Mouse (Mus musculus) heart, embryonic 15.5 days (tissue): Measurements from ENCODE around the gene 1600002K03Rik. TPM values are rescaled to one million over a fixed set of nuclear protein-coding genes. Genes with fewer than 3 reads are reported as not detected.

Experiments used
- ATAC-seq: fragments of 200-750 bp; cut with Nextera tagmentation; replicated peaks from 2 replicates; pipeline ENCODE4 v1.8.0; 2017; ENCODE audit warnings: low read depth, moderate TSS enrichment; ENCODE audit not compliant: insufficient number of reproducible peaks, insufficient read depth, low FRiP score
- H3K27ac ChIP-seq: fragments of 300-500 bp; sonication (generic); 2 replicates; pipeline ENCODE4 v1.5.1; 2015; ENCODE audit warnings: mild to moderate bottlenecking, inconsistent platforms
- H3K27me3 ChIP-seq: fragments of 300-500 bp; sonication (generic); 2 replicates; pipeline ENCODE4 v1.6.1; 2015; ENCODE audit warnings: inconsistent platforms
- H3K36me3 ChIP-seq: fragments of 300-500 bp; sonication (generic); 2 replicates; pipeline ENCODE4 v1.6.1; 2015; ENCODE audit warnings: mild to moderate bottlenecking, inconsistent platforms
- H3K4me1 ChIP-seq: fragments of 300-500 bp; sonication (generic); replicated peaks from 2 replicates; pipeline ENCODE4 v1.6.1; 2015; ENCODE audit warnings: inconsistent platforms
- H3K4me2 ChIP-seq: fragments of 300-500 bp; sonication (generic); 2 replicates; pipeline ENCODE4 v1.6.1; 2015; ENCODE audit warnings: inconsistent platforms, mild to moderate bottlenecking, moderate library complexity
- H3K4me3 ChIP-seq: fragments of 300-500 bp; sonication (generic); 2 replicates; pipeline ENCODE4 v1.5.1; 2015; ENCODE audit warnings: mild to moderate bottlenecking, inconsistent platforms
- H3K9ac ChIP-seq: fragments of 300-500 bp; sonication (generic); 2 replicates; pipeline ENCODE4 v1.6.1; 2015; ENCODE audit warnings: mild to moderate bottlenecking, inconsistent platforms
- H3K9me3 ChIP-seq: fragments of 300-500 bp; sonication (generic); replicated peaks from 2 replicates; pipeline ENCODE4 v1.6.1; 2016; ENCODE audit warnings: inconsistent platforms
- WGBS: fragments of 180-500 bp; shearing (Covaris S2); methylation state at CpG from one replicate; pipeline ENCODE4 v1.1.7; 2015; ENCODE audit warnings: mixed read lengths; 5-methylcytosine and 5-hydroxymethylcytosine counted together
- polyA plus RNA-seq: library from polyadenylated mRNA; unstranded; fragments of >200 nt; fragmentation: Nextera tagmentation; extraction: Ambion mirVana; gene quantifications from 2 replicates; pipeline ENCODE4 v1.2.1, GENCODE M21; 2015

Gene 1600002K03Rik
- polyA plus RNA-seq, 1 experiment from 2014 or later, result 7.7 TPM

- peak within 1 kb of the TSS; percentile 85 for H3K9ac ChIP-seq
- no peaks in the 10 kb centered on the region for H3K9me3 ChIP-seq
- peaks cover 33% of the 10 kb centered on the region for H3K4me1 ChIP-seq
- H3K27ac ChIP-seq, result peak within 1 kb of the TSS; percentile 51
- no peaks in the 10 kb centered on the region for H3K36me3 ChIP-seq
- WGBS, result 2% methylated on average over 92 of the region's 106 CpGs
- peak within 1 kb of the TSS; percentile 89 for H3K4me2 ChIP-seq
- peak; percentile 49 for ATAC-seq
- no peaks in the 10 kb centered on the region for H3K27me3 ChIP-seq
- H3K4me3 ChIP-seq, result peak within 1 kb of the TSS; percentile 76
These were observed 6.6 kb downstream of the 1600002K03Rik start, which contains the start of gene Efna2 for GRCm38 (mm10) chr10:80179068-80180051. Gene Efna2 (plus strand): TSS chr10:80179482.

- H3K9me3 ChIP-seq, result no peaks in the 10 kb centered on the region
- ATAC-seq, result no peak
- H3K9ac ChIP-seq, result peak overlapping the region; percentile 85; the same call in 1 of the 2 replicates
- no peaks in the 10 kb centered on the region for H3K27me3 ChIP-seq
- peak overlapping the region; percentile 76 for H3K4me3 ChIP-seq
- H3K36me3 ChIP-seq, result no peaks in the 10 kb centered on the region
- H3K4me1 ChIP-seq, result peaks cover 33% of the 10 kb centered on the region
- 58% methylated on average over 6 of the region's 6 CpGs for WGBS
- no peak overlapping the region for H3K27ac ChIP-seq
- H3K4me2 ChIP-seq, result peak overlapping the region; percentile 89
These were observed 7.5 kb downstream of the 1600002K03Rik start for GRCm38 (mm10) chr10:80180288-80180687.

- Histone ChIP-seq H3K27me3 (peaks cover 4% of the 10 kb centered on the region; the same call in 1 of the 2 replicates), H3K27ac (no peak overlapping the region), H3K9ac (no peak overlapping the region; the same call in 1 of the 2 replicates), H3K4me2 (peak overlapping the region; percentile 89), H3K36me3 (no peaks in the 10 kb centered on the region), H3K4me3 (0 out of 2 replicates have a peak overlapping the region, but pooled peaks have one; percentile 76), H3K9me3 (no peaks in the 10 kb centered on the region), H3K4me1 (peaks cover 31% of the 10 kb centered on the region)
- WGBS, result 61% methylated on average over 5 of the region's 5 CpGs
- no peak for ATAC-seq
These were observed 8.1 kb downstream of the 1600002K03Rik start for GRCm38 (mm10) chr10:80180823-80181222.

- Histone ChIP-seq H3K36me3 (no peaks in the 10 kb centered on the region), H3K4me3 (no peak overlapping the region), H3K4me1 (peaks cover 38% of the 10 kb centered on the region), H3K9me3 (no peaks in the 10 kb centered on the region), H3K27me3 (peaks cover 7% of the 10 kb centered on the region; the same call in 1 of the 2 replicates), H3K9ac (no peak overlapping the region), H3K27ac (no peak overlapping the region), H3K4me2 (no peak overlapping the region)
- ATAC-seq, result no peak
- 89% methylated on average over 7 of the region's 7 CpGs for WGBS
These were observed 9.8 kb downstream of the 1600002K03Rik start for GRCm38 (mm10) chr10:80182547-80182946.

- no peak overlapping the region for H3K27ac ChIP-seq
- no peaks in the 10 kb centered on the region for H3K36me3 ChIP-seq
- no peak overlapping the region for H3K9ac ChIP-seq
- ATAC-seq, result no peak
- H3K27me3 ChIP-seq, result peaks cover 36% of the 10 kb centered on the region
- H3K4me3 ChIP-seq, result no peak overlapping the region
- peaks cover 24% of the 10 kb centered on the region for H3K4me1 ChIP-seq
- H3K9me3 ChIP-seq, result no peaks in the 10 kb centered on the region
- no peak overlapping the region for H3K4me2 ChIP-seq
- WGBS, result 49% methylated on average over 27 of the region's 27 CpGs
These were observed 13.9 kb downstream of the 1600002K03Rik start for GRCm38 (mm10) chr10:80186649-80187048.

GRCm38 (mm10) chr10:80187739-80188138 lies 15.0 kb downstream of the 1600002K03Rik start:
- no peak for ATAC-seq
- Histone ChIP-seq H3K4me2 (no peak overlapping the region), H3K4me1 (peaks cover 24% of the 10 kb centered on the region), H3K9ac (no peak overlapping the region), H3K27ac (no peak overlapping the region), H3K36me3 (no peaks in the 10 kb centered on the region), H3K9me3 (no peaks in the 10 kb centered on the region), H3K27me3 (peaks cover 46% of the 10 kb centered on the region), H3K4me3 (no peak overlapping the region)
- WGBS, result 84% methylated on average over 10 of the region's 10 CpGs

- 88% methylated on average over 15 of the region's 15 CpGs for WGBS
- ATAC-seq, result no peak
- Histone ChIP-seq H3K27ac (no peak overlapping the region), H3K27me3 (peaks cover 51% of the 10 kb centered on the region), H3K36me3 (no peaks in the 10 kb centered on the region), H3K9me3 (no peaks in the 10 kb centered on the region), H3K4me1 (peaks cover 24% of the 10 kb centered on the region), H3K4me2 (no peak overlapping the region), H3K4me3 (no peak overlapping the region), H3K9ac (no peak overlapping the region)
These were observed 15.8 kb downstream of the 1600002K03Rik start for GRCm38 (mm10) chr10:80188453-80189024.

GRCm38 (mm10) chr10:80189999-80190398 lies 17.3 kb downstream of the 1600002K03Rik start:
- WGBS, result 14% methylated on average over 21 of the region's 21 CpGs

GRCm38 (mm10) chr10:80190491-80191051 lies 17.8 kb downstream of the 1600002K03Rik start:
- Histone ChIP-seq H3K27ac (no peak overlapping the region), H3K9ac (peak overlapping the region; percentile 53), H3K9me3 (no peaks in the 10 kb centered on the region), H3K4me1 (peaks cover 24% of the 10 kb centered on the region), H3K4me3 (peak overlapping the region; percentile 51), H3K4me2 (peak overlapping the region; percentile 90), H3K36me3 (no peaks in the 10 kb centered on the region), H3K27me3 (peaks cover 49% of the 10 kb centered on the region)
- WGBS, result under 1% methylated on average over 48 of the region's 48 CpGs
- ATAC-seq, result no peak; the same call in 1 of the 2 replicates

More at GRCm38 (mm10) chr10:80189999-80190398, 17.3 kb downstream of the 1600002K03Rik start:
- Histone ChIP-seq H3K36me3 (no peaks in the 10 kb centered on the region), H3K9me3 (no peaks in the 10 kb centered on the region), H3K4me3 (peak overlapping the region; percentile 51), H3K4me2 (peak overlapping the region; percentile 90), H3K27me3 (peaks cover 51% of the 10 kb centered on the region), H3K9ac (peak overlapping the region; percentile 53), H3K27ac (no peak overlapping the region), H3K4me1 (peaks cover 24% of the 10 kb centered on the region)
- no peak for ATAC-seq

GRCm38 (mm10) chr10:80193976-80194375 lies 21.2 kb downstream of the 1600002K03Rik start:
- Histone ChIP-seq H3K9ac (no peak overlapping the region), H3K36me3 (no peaks in the 10 kb centered on the region), H3K9me3 (no peaks in the 10 kb centered on the region), H3K27me3 (peaks cover 38% of the 10 kb centered on the region), H3K4me3 (no peak overlapping the region), H3K4me2 (no peak overlapping the region), H3K4me1 (peaks cover 15% of the 10 kb centered on the region), H3K27ac (no peak overlapping the region)
- 59% methylated on average over 6 of the region's 6 CpGs for WGBS
- ATAC-seq, result no peak

- no peak for ATAC-seq
- peaks cover 15% of the 10 kb centered on the region for H3K4me1 ChIP-seq
- no peak overlapping the region for H3K27ac ChIP-seq
- 69% methylated on average over 8 of the region's 8 CpGs for WGBS
- no peaks in the 10 kb centered on the region for H3K9me3 ChIP-seq
- no peak overlapping the region for H3K4me3 ChIP-seq
- no peak overlapping the region for H3K4me2 ChIP-seq
- no peak overlapping the region for H3K9ac ChIP-seq
- peaks cover 35% of the 10 kb centered on the region for H3K27me3 ChIP-seq
- no peaks in the 10 kb centered on the region for H3K36me3 ChIP-seq
These were observed 21.7 kb downstream of the 1600002K03Rik start for GRCm38 (mm10) chr10:80194441-80194840.
